Mouse (Mus musculus) CH12F3 (cell line): ENCODE data around the gene Trmt5.

ENCODE experiments used
- in situ Hi-C: fragments of 300-500 bp; cut with MboI; formaldehyde crosslinking; loops from 2 replicates; pipeline ENCODE4 v1.14.3; 2020; ENCODE audit warnings: low sequenced_read_pairs

Trmt5 gene

GRCm38 (mm10) chr12:73286287-73287092 lies at the start of gene Trmt5, which contains the start of gene Slc38a6:
Gene Trmt5 (minus strand): TSS chr12:73286710.
Gene Slc38a6 (plus strand): TSS chr12:73286779.
- in situ Hi-C loops: no loop called here

GRCm38 (mm10) chr12:73334051-73334551 lies 47.6 kb upstream of the Trmt5 start:
- in situ Hi-C loops: no loop called here

GRCm38 (mm10) chr12:73332701-73333100 lies 46.2 kb upstream of the Trmt5 start:
- in situ Hi-C loops: no loop called here

- in situ Hi-C loops: no loop called here
These were observed 43.7 kb upstream of the Trmt5 start for GRCm38 (mm10) chr12:73330236-73330635.

GRCm38 (mm10) chr12:73328448-73329167 lies 42.1 kb upstream of the Trmt5 start:
- in situ Hi-C loops: no loop called here

GRCm38 (mm10) chr12:73327381-73327780 lies 40.9 kb upstream of the Trmt5 start:
- in situ Hi-C loops: no loop called here

- in situ Hi-C loops: no loop called here
These were observed 39.1 kb upstream of the Trmt5 start for GRCm38 (mm10) chr12:73325617-73326016.

GRCm38 (mm10) chr12:73325181-73325580 lies 38.7 kb upstream of the Trmt5 start:
- in situ Hi-C loops: no loop called here

GRCm38 (mm10) chr12:73324742-73325141 lies 38.2 kb upstream of the Trmt5 start:
- in situ Hi-C loops: no loop called here

- in situ Hi-C loops: no loop called here
These were observed 37.7 kb upstream of the Trmt5 start for GRCm38 (mm10) chr12:73324180-73324586.

GRCm38 (mm10) chr12:73317706-73318686 lies 31.5 kb upstream of the Trmt5 start:
- in situ Hi-C loops: no loop called here

- in situ Hi-C loops: no loop called here
These were observed 22.2 kb upstream of the Trmt5 start for GRCm38 (mm10) chr12:73308711-73309110.

GRCm38 (mm10) chr12:73307750-73308149 lies 21.2 kb upstream of the Trmt5 start:
- in situ Hi-C loops: no loop called here

GRCm38 (mm10) chr12:73304636-73305035 lies 18.1 kb upstream of the Trmt5 start:
- in situ Hi-C loops: no loop called here

GRCm38 (mm10) chr12:73300531-73300930 lies 14.0 kb upstream of the Trmt5 start:
- in situ Hi-C loops: no loop called here

- in situ Hi-C loops: no loop called here
These were observed 12.1 kb upstream of the Trmt5 start for GRCm38 (mm10) chr12:73298621-73299020.

GRCm38 (mm10) chr12:73295505-73296140 lies 9.1 kb upstream of the Trmt5 start:
- in situ Hi-C loops: no loop called here

GRCm38 (mm10) chr12:73294884-73295283 lies 8.4 kb upstream of the Trmt5 start:
- in situ Hi-C loops: no loop called here

GRCm38 (mm10) chr12:73288626-73289025 lies 2.1 kb upstream of the Trmt5 start:
- in situ Hi-C loops: no loop called here

- in situ Hi-C loops: no loop called here
These were observed 1.1 kb upstream of the Trmt5 start for GRCm38 (mm10) chr12:73287609-73288008.
